ENCODE assay signal across 8 mouse cellular contexts in the genomic region with DNA sequence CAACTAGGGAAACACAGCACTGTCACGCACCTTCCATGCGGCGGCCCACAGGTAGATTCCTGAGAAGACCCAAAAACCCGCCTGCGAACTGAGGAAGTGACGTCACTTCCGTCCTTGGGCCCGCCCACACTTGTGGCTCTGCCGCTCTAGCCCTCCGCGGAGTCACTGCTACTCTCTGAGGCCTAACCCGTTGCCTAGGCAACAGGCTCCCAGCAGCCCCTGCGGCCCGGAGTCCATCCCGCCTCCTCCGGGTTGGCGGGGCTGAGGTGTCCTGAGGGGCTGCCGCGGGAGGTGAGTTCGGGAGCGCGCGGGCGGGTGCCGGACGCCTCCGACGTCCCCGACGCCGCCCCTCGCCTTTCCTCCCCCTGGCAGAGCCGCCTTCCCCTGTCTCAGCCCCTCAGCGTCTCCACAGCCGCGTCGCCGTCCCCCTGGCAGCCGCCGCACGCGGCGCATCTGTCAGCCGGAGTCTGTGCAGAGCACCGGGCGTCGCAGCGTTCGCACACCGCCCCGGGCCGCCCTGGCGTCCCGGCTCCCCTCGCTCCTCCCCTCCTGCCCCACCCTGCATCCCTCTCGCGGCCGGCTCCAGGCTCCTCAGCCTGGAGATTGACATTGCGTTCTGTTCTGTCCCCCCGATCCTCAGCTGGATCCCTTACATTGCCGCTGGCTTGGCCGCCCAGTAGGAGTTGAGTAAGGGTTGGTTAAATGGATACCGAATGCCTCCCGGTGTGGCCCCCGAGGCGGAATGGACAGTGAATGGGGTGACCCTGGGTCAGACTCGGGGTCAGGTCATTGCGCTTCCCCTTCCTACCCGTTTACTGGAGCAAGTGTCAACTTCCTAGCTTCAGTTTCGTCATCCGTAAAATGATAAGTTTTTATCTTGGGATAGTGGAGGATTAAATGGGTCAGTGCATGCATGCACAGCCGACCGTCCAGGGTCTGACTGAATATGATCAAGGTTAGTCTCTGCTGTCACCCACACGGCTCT. TPM values are rescaled to one million over a fixed set of nuclear protein-coding genes. Genes with fewer than 3 reads are reported as not detected.
A peak's percentile ranks its signal among the peaks of the same experiment; 100 is the strongest.
DNase-seq lines count a peak whose midpoint lies in the region; ATAC-seq and TF ChIP-seq lines count a peak whose summit lies in the region.

Gene Cinp, minus strand, starts transcription at position 110 of the 985 bp plus-strand sequence.
Gene Tecpr2, plus strand, starts transcription at position 229 of the 985 bp plus-strand sequence.

- under 1% methylated on average over 71 of the region's 74 CpGs for WGBS in forebrain, embryonic 16.5 days
- under 1% methylated on average over 74 of the region's 74 CpGs for WGBS in lung, embryonic 14.5 days
- 1% methylated on average over 74 of the region's 74 CpGs for WGBS in olfactory bulb, adult 2 months
- WGBS in thymus, adult 2 months: under 1% methylated on average over 73 of the region's 74 CpGs

- H3K27me3 ChIP-seq in G1E (ENCODE audit: insufficient read depth, low read length): no peaks in the 10 kb centered on the region
- no peaks in the 10 kb centered on the region for H3K27me3 ChIP-seq in forebrain, embryonic 16.5 days (replicated peaks; ENCODE audit: control insufficient read depth, insufficient read depth, low read length)
- no peaks in the 10 kb centered on the region for H3K27me3 ChIP-seq in lung, embryonic 14.5 days (ENCODE audit: insufficient read depth, low read length)
- no peaks in the 10 kb centered on the region for H3K27me3 ChIP-seq in thymus, adult 2 months (ENCODE audit: control insufficient read depth, insufficient read depth, low read length)

- H3K27ac ChIP-seq in forebrain, embryonic 16.5 days (ENCODE audit: low read length): peak within 1 kb of the TSS; percentile 91
- H3K27ac ChIP-seq in layer of hippocampus, adult 2 months: peak within 1 kb of the TSS; percentile 98
- peak within 1 kb of the TSS; percentile 78 for H3K27ac ChIP-seq in lung, embryonic 14.5 days (ENCODE audit: low read depth)
- H3K27ac ChIP-seq in olfactory bulb, adult 2 months (ENCODE audit: insufficient read depth, low read depth, low read length): peak within 1 kb of the TSS; percentile 43; the same call in 1 of the 2 replicates
- no peak within 1 kb of the TSS for H3K27ac ChIP-seq in thymus, adult 2 months (ENCODE audit: control insufficient read depth, insufficient read depth, low read length)

- TF ChIP-seq POLR2A in olfactory bulb, adult 2 months (IDR thresholded peaks at IDR 0.05; ENCODE audit: insufficient read depth, low read depth, low read length): peak; percentile 96
- TF ChIP-seq POLR2A in thymus, adult 2 months (IDR thresholded peaks at IDR 0.05; ENCODE audit: control insufficient read depth, extremely low read depth, insufficient read depth, low read length, poor library complexity): 0 out of 2 replicates have a peak, but pooled peaks have one; percentile 40

- H3K4me2 ChIP-seq in forebrain, embryonic 16.5 days (ENCODE audit: low read length): peak within 1 kb of the TSS; percentile 96
- H3K4me2 ChIP-seq in lung, embryonic 14.5 days: peak within 1 kb of the TSS; percentile 98

- peaks cover 48% of the 10 kb centered on the region for H3K4me1 ChIP-seq in G1E (ENCODE audit: insufficient read depth, low read depth, low read length)
- peaks cover 21% of the 10 kb centered on the region for H3K4me1 ChIP-seq in forebrain, embryonic 16.5 days (replicated peaks; ENCODE audit: control insufficient read depth, insufficient read depth, low read length)
- H3K4me1 ChIP-seq in lung, embryonic 14.5 days (ENCODE audit: insufficient read depth): 0 out of 2 replicates have a peak, but pooled peaks cover 6% of the 10 kb centered on the region
- peaks cover 4% of the 10 kb centered on the region; the same call in 1 of the 2 replicates for H3K4me1 ChIP-seq in olfactory bulb, adult 2 months (ENCODE audit: control insufficient read depth, insufficient read depth, low read length)
- H3K4me1 ChIP-seq in thymus, adult 2 months (replicated peaks; ENCODE audit: control insufficient read depth, insufficient read depth, low read length): peaks cover 9% of the 10 kb centered on the region

- H3K4me3 ChIP-seq in G1E (ENCODE audit: low read depth, low read length): peak within 1 kb of the TSS; percentile 80
- H3K4me3 ChIP-seq in forebrain, embryonic 16.5 days (replicated peaks; ENCODE audit: low read length): peak within 1 kb of the TSS; percentile 81
- H3K4me3 ChIP-seq in layer of hippocampus, adult 2 months: peak within 1 kb of the TSS; percentile 70
- H3K4me3 ChIP-seq in lung, embryonic 14.5 days (ENCODE audit: low read depth, low read length): peak within 1 kb of the TSS; percentile 84
- peak within 1 kb of the TSS; percentile 92 for H3K4me3 ChIP-seq in olfactory bulb, adult 2 months (ENCODE audit: insufficient read depth, low read depth, low read length)
- peak within 1 kb of the TSS; percentile 88 for H3K4me3 ChIP-seq in thymus, adult 2 months (ENCODE audit: control insufficient read depth, insufficient read depth, low read length)

- TF ChIP-seq CTCF in G1E (IDR thresholded peaks at IDR 0.05; ENCODE audit: low read depth, low read length): no peak
- no peak; the same call in 1 of the 2 replicates for TF ChIP-seq CTCF in layer of hippocampus, adult 2 months (conservative IDR thresholded peaks at IDR 0.05)
- no peak for TF ChIP-seq CTCF in lung, embryonic 14.5 days (IDR thresholded peaks at IDR 0.05; ENCODE audit: low read depth)
- no peak for TF ChIP-seq CTCF in olfactory bulb, adult 2 months (IDR thresholded peaks at IDR 0.05; ENCODE audit: insufficient read depth, low read depth, low read length)
- peak; percentile 41; the same call in 1 of the 2 replicates for TF ChIP-seq CTCF in thymus, adult 2 months (IDR thresholded peaks at IDR 0.05; ENCODE audit: borderline replicate concordance, control insufficient read depth, extremely low read depth, insufficient read depth, low read length, poor library complexity)

- peak; percentile 100 for DNase-seq in G1E (ENCODE audit: low spot score)
- DNase-seq in cerebellum, adult 18-20 months: peak; percentile 97 to 99
- peak; percentile 93 to 95 for DNase-seq in heart, postnatal 36 days
- DNase-seq in layer of hippocampus, adult 2 months (ENCODE audit: low spot score in 2 of 2): peak; percentile 95 to 98
- peak; percentile 100 for DNase-seq in lung, embryonic 14.5 days
- DNase-seq in thymus, adult 2 months: peak; percentile 98

- peak within 1 kb of the TSS; percentile 82 for H3K9ac ChIP-seq in forebrain, embryonic 16.5 days (replicated peaks; ENCODE audit: low read depth, low read length)
- peak within 1 kb of the TSS; percentile 81 for H3K9ac ChIP-seq in lung, embryonic 14.5 days

- peak; percentile 98 for ATAC-seq in G1E (ENCODE audit: extremely low read depth, insufficient number of reproducible peaks, low FRiP score, poor library complexity, severe bottlenecking)
- ATAC-seq in forebrain, embryonic 16.5 days: peak; percentile 100
- peak; percentile 99 for ATAC-seq in lung, embryonic 14.5 days (ENCODE audit: insufficient read depth)

- no peaks in the 10 kb centered on the region for H3K9me3 ChIP-seq in G1E (replicated peaks)
- H3K9me3 ChIP-seq in forebrain, embryonic 16.5 days (ENCODE audit: control insufficient read depth, low read length): no peaks in the 10 kb centered on the region
- H3K9me3 ChIP-seq in lung, embryonic 14.5 days (ENCODE audit: low read depth, low read length): no peaks in the 10 kb centered on the region

- peaks cover 37% of the 10 kb centered on the region for H3K36me3 ChIP-seq in G1E (replicated peaks)
- no peaks in the 10 kb centered on the region for H3K36me3 ChIP-seq in forebrain, embryonic 16.5 days (ENCODE audit: control insufficient read depth, insufficient read depth)
- no peaks in the 10 kb centered on the region for H3K36me3 ChIP-seq in lung, embryonic 14.5 days (ENCODE audit: insufficient read depth)
- H3K36me3 ChIP-seq in thymus, adult 2 months (ENCODE audit: control insufficient read depth, insufficient read depth, low read length): no peaks in the 10 kb centered on the region

- intact Hi-C loops in heart, postnatal 36 days (cut with DNase I): loop anchor here (1.0 to 5.0 kb wide), 2 partner anchors 39 to 88 kb away; partner anchors contain the start of genes Ankrd9 and Zfp839

RNA-seq across cellular contexts. Expression of gene Cinp, which starts in this region (rescaled TPM):
- total RNA-seq in G1E (2014; fragmentation: Nextera tagmentation): 78.8 and 82.8 TPM in 2 replicates
- total RNA-seq in G1E (2017): 127 and 134 TPM in 2 replicates
- polyA plus RNA-seq in G1E (2012): 14.0 and 23.4 TPM in 2 replicates
- 76.1 and 87.1 TPM in 2 replicates for polyA plus RNA-seq in forebrain, embryonic 16.5 days (2015; fragmentation: Nextera tagmentation; extraction: Ambion mirVana)
- 10 to 100 TPM; 34.2 to 34.8 TPM for total RNA-seq in heart, postnatal 36 days (2021)
- 10 to 100 TPM; 63.4 to 65.1 TPM for total RNA-seq in layer of hippocampus, adult 2 months (2021)
- polyA plus RNA-seq in lung, embryonic 14.5 days (2014; fragmentation: Nextera tagmentation; extraction: Ambion mirVana): 91.8 and 94.0 TPM in 2 replicates
- polyA plus RNA-seq in olfactory bulb, adult 2 months (2012; ENCODE audit: insufficient read depth, insufficient read length, low replicate concordance, missing spikeins): not detected in 2 replicates
- 52.0 and 53.7 TPM in 2 replicates for polyA plus RNA-seq in thymus, adult 2 months (2012; rRNA removed)

RNA-seq across cellular contexts. Expression of gene Tecpr2, which starts in this region (rescaled TPM):
- 9.2 and 13.9 TPM in 2 replicates for total RNA-seq in G1E (2014; fragmentation: Nextera tagmentation)
- 7.7 and 8.7 TPM in 2 replicates for total RNA-seq in G1E (2017)
- polyA plus RNA-seq in G1E (2012): 4.5 and 5.6 TPM in 2 replicates
- polyA plus RNA-seq in forebrain, embryonic 16.5 days (2015; fragmentation: Nextera tagmentation; extraction: Ambion mirVana): 8.6 and 9.3 TPM in 2 replicates
- 1 to 10 TPM; 5.1 to 5.6 TPM for total RNA-seq in heart, postnatal 36 days (2021)
- total RNA-seq in layer of hippocampus, adult 2 months (2021): 10 to 100 TPM; 39.5 to 42.0 TPM
- polyA plus RNA-seq in lung, embryonic 14.5 days (2014; fragmentation: Nextera tagmentation; extraction: Ambion mirVana): 4.0 and 5.2 TPM in 2 replicates
- polyA plus RNA-seq in olfactory bulb, adult 2 months (2012; ENCODE audit: insufficient read depth, insufficient read length, low replicate concordance, missing spikeins): not detected in 2 replicates
- 9.3 and 9.6 TPM in 2 replicates for polyA plus RNA-seq in thymus, adult 2 months (2012; rRNA removed)

Comparison
In these comparisons a context has a peak if more than half of its experiments do, and no peak if none do; other contexts are left out.
1. RNA of gene Cinp (polyA plus RNA-seq): 91.8 to 94.0 TPM in lung, embryonic 14.5 days, 76.1 to 87.1 TPM in forebrain, embryonic 16.5 days, 52.0 to 53.7 TPM in thymus, adult 2 months and 14.0 to 23.4 TPM in G1E; not detected in olfactory bulb, adult 2 months; every median in the first group is over 10 times any median in the second.
2. Peak in every context shown above with its lines, with median percentiles within 50 percentile points of each other: ATAC-seq, DNase-seq and H3K4me3 ChIP-seq.